Mouse (Mus musculus) liver, adult 2 months (tissue): ENCODE results near the gene Gpr156.
"Not testable (repeated sequence)": the region's sequence is repeated elsewhere in the genome, so short reads cannot be mapped to it uniquely, and the experiment has no call there.

Experiments used
- CTCF ChIP-seq: fragments of 200-500 bp; IDR thresholded peaks from 2 replicates; pipeline ENCODE4 v1.5.1; 2011; ENCODE audit warnings: low read depth, low read length, control low read depth
- POLR2A ChIP-seq: fragments of 200-500 bp; IDR thresholded peaks from 2 replicates; pipeline ENCODE4 v1.6.1; 2011; ENCODE audit warnings: low read length, control low read depth; ENCODE audit not compliant: insufficient read depth; ENCODE audit errors: extremely low read depth

- TF ChIP-seq CTCF, POLR2A: not testable (repeated sequence)
These were observed 121.8 kb downstream of the Gpr156 start for GRCm38 (mm10) chr16:38038101-38038500.
